Mouse (Mus musculus) stomach, embryonic 16.5 days (tissue): ENCODE results near the gene Ralb. TPM values are rescaled to one million over a fixed set of nuclear protein-coding genes. Genes with fewer than 3 reads are reported as not detected.

ENCODE experiments used
- ATAC-seq: fragments of 200-750 bp; cut with Nextera tagmentation; 2 replicates; pipeline ENCODE4 v1.8.0; 2017; ENCODE audit warnings: moderate number of reproducible peaks, moderate TSS enrichment; ENCODE audit not compliant: insufficient read depth, low FRiP score
- H3K27ac ChIP-seq: fragments of 300-500 bp; sonication (generic); 2 replicates; pipeline ENCODE4 v1.5.1; 2014; ENCODE audit warnings: low read length
- H3K27me3 ChIP-seq: fragments of 300-500 bp; sonication (generic); 2 replicates; pipeline ENCODE4 v1.6.1; 2014; ENCODE audit warnings: low read length, control low read depth, mixed read lengths; ENCODE audit not compliant: control insufficient read depth, insufficient read depth
- H3K36me3 ChIP-seq: fragments of 300-500 bp; sonication (generic); 2 replicates; pipeline ENCODE4 v1.6.1; 2014; ENCODE audit warnings: low read length; ENCODE audit not compliant: control insufficient read depth, insufficient read depth
- H3K4me1 ChIP-seq: fragments of 300-500 bp; sonication (generic); 2 replicates; pipeline ENCODE4 v1.6.1; 2014; ENCODE audit warnings: low read length, control low read depth, mixed read lengths; ENCODE audit not compliant: control insufficient read depth, insufficient read depth
- H3K4me2 ChIP-seq: fragments of 300-500 bp; sonication (generic); 2 replicates; pipeline ENCODE4 v1.6.1; 2014; ENCODE audit warnings: low read depth, low read length, mixed read lengths
- H3K4me3 ChIP-seq: fragments of 300-500 bp; sonication (generic); replicated peaks from 2 replicates; pipeline ENCODE4 v1.5.1; 2014; ENCODE audit warnings: mild to moderate bottlenecking, low read length
- H3K9ac ChIP-seq: fragments of 300-500 bp; sonication (generic); 2 replicates; pipeline ENCODE4 v1.6.1; 2014; ENCODE audit warnings: low read length
- H3K9me3 ChIP-seq: fragments of 300-500 bp; sonication (generic); replicated peaks from 2 replicates; pipeline ENCODE4 v1.6.1; 2016; ENCODE audit warnings: low read length, control low read depth; ENCODE audit not compliant: control insufficient read depth
- WGBS: fragments of 180-500 bp; shearing (Covaris S2); extraction: QIAGEN DNeasy Blood & Tissue Kit; methylation state at CpG from one replicate; pipeline ENCODE4 v1.1.7; 2014; 5-methylcytosine and 5-hydroxymethylcytosine counted together
- polyA plus RNA-seq: library from polyadenylated mRNA; unstranded; fragments of >200 nt; fragmentation: Nextera tagmentation; extraction: Ambion mirVana; gene quantifications from 2 replicates; pipeline ENCODE4 v1.2.1, GENCODE M21; 2015

Ralb gene
- polyA plus RNA-seq, 1 experiment from 2014 or later = 157 TPM

DNA sequence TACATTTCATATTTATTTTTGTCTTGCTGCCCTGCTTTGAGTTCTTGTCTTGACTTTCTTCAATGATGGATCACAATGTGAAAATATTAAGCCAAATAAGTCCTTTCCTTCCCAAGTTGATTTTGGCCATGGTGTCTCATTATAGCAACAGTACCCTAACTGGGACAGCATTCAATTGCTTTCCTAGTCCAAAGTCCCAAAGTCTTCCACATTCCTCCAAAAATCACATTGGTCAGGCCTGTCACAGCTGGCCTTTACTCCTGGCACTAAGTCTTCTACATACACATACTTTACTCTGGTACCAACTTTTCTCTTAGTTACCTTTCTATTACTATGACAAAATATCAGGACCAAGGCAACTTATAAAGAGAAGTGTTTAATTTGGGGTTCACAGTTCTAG, 14.2 kb upstream of the Ralb start:
- Histone ChIP-seq H3K9ac (no peak overlapping the region), H3K36me3 (no peaks in the 10 kb centered on the region), H3K9me3 (no peaks in the 10 kb centered on the region), H3K4me3 (no peak overlapping the region), H3K27ac (no peak overlapping the region), H3K4me1 (no peaks in the 10 kb centered on the region), H3K4me2 (no peak overlapping the region), H3K27me3 (no peaks in the 10 kb centered on the region)
- no peak for ATAC-seq

- no peaks in the 10 kb centered on the region for H3K9me3 ChIP-seq
- H3K4me2 ChIP-seq = no peak overlapping the region
- no peak overlapping the region for H3K4me3 ChIP-seq
- ATAC-seq = no peak
- no peak overlapping the region for H3K9ac ChIP-seq
- WGBS = 81% methylated on average over 7 of the region's 7 CpGs
- H3K27me3 ChIP-seq = no peaks in the 10 kb centered on the region
- H3K27ac ChIP-seq = no peak overlapping the region
- H3K36me3 ChIP-seq = no peaks in the 10 kb centered on the region
- no peaks in the 10 kb centered on the region for H3K4me1 ChIP-seq
These were observed 13.5 kb upstream of the Ralb start for GRCm38 (mm10) chr1:119518060-119518459.

- H3K27ac ChIP-seq = no peak overlapping the region
- no peaks in the 10 kb centered on the region for H3K36me3 ChIP-seq
- H3K4me1 ChIP-seq = no peaks in the 10 kb centered on the region
- WGBS = 60% methylated on average over 8 of the region's 8 CpGs
- no peak for ATAC-seq
- no peaks in the 10 kb centered on the region for H3K27me3 ChIP-seq
- H3K9ac ChIP-seq = peak overlapping the region; percentile 17; the same call in 1 of the 2 replicates
- H3K4me3 ChIP-seq = no peak overlapping the region
- H3K9me3 ChIP-seq = no peaks in the 10 kb centered on the region
- H3K4me2 ChIP-seq = no peak overlapping the region
These were observed 6.3 kb upstream of the Ralb start for GRCm38 (mm10) chr1:119510857-119511256.

- no peak overlapping the region for H3K27ac ChIP-seq
These were observed 5.8 kb upstream of the Ralb start for GRCm38 (mm10) chr1:119510409-119510808.

GRCm38 (mm10) chr1:119509474-119509873, 4.9 kb upstream of the Ralb start:
- H3K4me2 ChIP-seq = no peak overlapping the region
- peaks cover 8% of the 10 kb centered on the region for H3K4me1 ChIP-seq
- H3K9me3 ChIP-seq = no peaks in the 10 kb centered on the region
- no peaks in the 10 kb centered on the region for H3K27me3 ChIP-seq
- no peak for ATAC-seq
- H3K9ac ChIP-seq = no peak overlapping the region
- no peak overlapping the region for H3K4me3 ChIP-seq
- 76% methylated on average over 7 of the region's 7 CpGs for WGBS
- no peaks in the 10 kb centered on the region for H3K36me3 ChIP-seq
- H3K27ac ChIP-seq = no peak overlapping the region

More at GRCm38 (mm10) chr1:119510409-119510808, 5.8 kb upstream of the Ralb start:
- Histone ChIP-seq H3K4me1 (peaks cover 2% of the 10 kb centered on the region; the same call in 1 of the 2 replicates), H3K9ac (peak overlapping the region; percentile 17; the same call in 1 of the 2 replicates), H3K4me2 (no peak overlapping the region), H3K4me3 (no peak overlapping the region), H3K36me3 (no peaks in the 10 kb centered on the region), H3K9me3 (no peaks in the 10 kb centered on the region), H3K27me3 (no peaks in the 10 kb centered on the region)
- no peak for ATAC-seq
- 62% methylated on average over 9 of the region's 9 CpGs for WGBS

- Histone ChIP-seq H3K9ac (no peak overlapping the region), H3K36me3 (no peaks in the 10 kb centered on the region), H3K4me1 (peaks cover 8% of the 10 kb centered on the region), H3K27ac (no peak overlapping the region), H3K27me3 (no peaks in the 10 kb centered on the region), H3K4me3 (no peak overlapping the region), H3K9me3 (no peaks in the 10 kb centered on the region), H3K4me2 (no peak overlapping the region)
- ATAC-seq = no peak
- 32% methylated on average over 4 of the region's 4 CpGs for WGBS
These were observed 4.0 kb upstream of the Ralb start for GRCm38 (mm10) chr1:119508548-119508947.

- H3K9ac ChIP-seq = no peak overlapping the region
- WGBS = 84% methylated on average over 3 of the region's 3 CpGs
- H3K4me1 ChIP-seq = peaks cover 20% of the 10 kb centered on the region
- H3K4me2 ChIP-seq = no peak overlapping the region
- no peak for ATAC-seq
- no peak overlapping the region for H3K4me3 ChIP-seq
- H3K27me3 ChIP-seq = no peaks in the 10 kb centered on the region
- no peaks in the 10 kb centered on the region for H3K9me3 ChIP-seq
- 0 out of 2 replicates have a peak, but pooled peaks cover 1% of the 10 kb centered on the region for H3K36me3 ChIP-seq
- no peak overlapping the region for H3K27ac ChIP-seq
These were observed 1.4 kb upstream of the Ralb start for GRCm38 (mm10) chr1:119505951-119506350.

GRCm38 (mm10) chr1:119503808-119504207, 786 bp downstream of the Ralb start:
- H3K36me3 ChIP-seq = 0 out of 2 replicates have a peak, but pooled peaks cover 5% of the 10 kb centered on the region
- H3K4me1 ChIP-seq = peaks cover 20% of the 10 kb centered on the region
- no peaks in the 10 kb centered on the region for H3K27me3 ChIP-seq
- peak overlapping the region; percentile 80 for H3K4me2 ChIP-seq
- ATAC-seq = no peak
- H3K4me3 ChIP-seq = peak overlapping the region; percentile 70
- H3K27ac ChIP-seq = peak overlapping the region; percentile 83
- H3K9ac ChIP-seq = peak overlapping the region; percentile 86
- 0 out of 2 replicates have a peak, but pooled peaks cover 3% of the 10 kb centered on the region for H3K9me3 ChIP-seq
- WGBS = 3% methylated on average over 5 of the region's 5 CpGs

DNA sequence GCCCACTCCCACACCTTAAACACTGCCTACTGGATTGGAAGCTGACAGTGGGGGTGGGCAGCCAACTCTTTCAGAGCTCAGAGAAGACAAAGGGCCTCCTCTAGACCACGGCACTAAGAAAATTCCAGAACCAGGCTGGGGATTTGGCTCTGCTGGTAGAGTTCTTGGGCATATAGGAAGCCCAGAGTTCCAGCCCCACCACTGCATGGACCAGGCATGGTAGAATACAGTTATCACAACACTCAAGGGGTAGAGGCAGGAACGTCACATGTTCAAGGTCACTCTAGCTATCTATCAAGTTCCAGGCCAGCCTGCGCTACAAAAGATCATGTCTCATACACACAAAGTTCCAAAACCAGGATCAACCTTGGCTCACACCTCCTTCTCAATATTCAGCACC, 1.4 kb downstream of the Ralb start:
- H3K27ac ChIP-seq = no peak overlapping the region
- peak overlapping the region; percentile 86 for H3K9ac ChIP-seq
- peak overlapping the region; percentile 80 for H3K4me2 ChIP-seq
- H3K4me1 ChIP-seq = peaks cover 20% of the 10 kb centered on the region
- no peak for ATAC-seq
- no peaks in the 10 kb centered on the region for H3K27me3 ChIP-seq
- 0 out of 2 replicates have a peak, but pooled peaks cover 5% of the 10 kb centered on the region for H3K36me3 ChIP-seq
- peak overlapping the region; percentile 70 for H3K4me3 ChIP-seq
- 65% methylated on average over 3 of the region's 3 CpGs for WGBS
- H3K9me3 ChIP-seq = 0 out of 2 replicates have a peak, but pooled peaks cover 3% of the 10 kb centered on the region
